Mouse (Mus musculus): ENCODE measurements around the gene Bora.

The Bora gene

DNA sequence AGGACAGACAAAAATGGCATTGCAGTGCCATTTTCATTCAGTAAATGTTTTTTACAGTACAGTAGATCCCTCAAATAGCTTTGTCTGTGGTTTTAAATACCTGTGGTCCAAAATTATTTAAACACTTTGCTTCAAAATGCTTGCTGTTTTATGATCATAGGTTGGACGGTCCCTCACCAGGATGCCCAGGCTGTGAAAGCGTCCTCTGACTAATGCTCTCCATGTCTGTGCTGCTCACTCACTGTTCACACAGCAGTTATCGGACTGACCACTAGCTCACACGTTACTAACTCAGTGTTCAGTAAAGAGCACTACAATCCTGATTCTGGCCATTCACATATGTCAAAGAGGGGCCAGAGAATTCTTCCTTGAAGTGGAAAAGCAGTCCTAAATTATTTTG is 25.1 kb downstream of the Bora start:
- no peak for DNase-seq

DNA sequence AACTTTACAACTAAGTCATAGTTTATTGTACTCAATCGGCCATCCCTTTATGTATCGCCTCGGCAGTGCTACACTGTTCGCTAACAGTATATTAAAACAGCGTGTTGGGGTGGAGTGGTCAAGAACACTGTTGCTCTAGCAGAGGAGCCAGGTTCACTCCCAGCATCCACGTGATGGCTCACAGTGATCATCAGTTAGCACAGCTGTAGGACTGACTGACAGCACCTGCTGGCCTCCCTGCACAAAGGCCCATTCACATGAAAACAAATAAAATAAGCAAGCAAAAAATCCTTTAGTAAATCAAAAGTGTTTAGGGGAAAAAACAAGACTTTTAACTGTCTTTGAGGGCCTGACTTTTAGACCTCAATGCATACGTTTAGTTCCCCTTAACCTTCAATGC is 42.9 kb downstream of the Bora start:
- no peak for DNase-seq

DNA sequence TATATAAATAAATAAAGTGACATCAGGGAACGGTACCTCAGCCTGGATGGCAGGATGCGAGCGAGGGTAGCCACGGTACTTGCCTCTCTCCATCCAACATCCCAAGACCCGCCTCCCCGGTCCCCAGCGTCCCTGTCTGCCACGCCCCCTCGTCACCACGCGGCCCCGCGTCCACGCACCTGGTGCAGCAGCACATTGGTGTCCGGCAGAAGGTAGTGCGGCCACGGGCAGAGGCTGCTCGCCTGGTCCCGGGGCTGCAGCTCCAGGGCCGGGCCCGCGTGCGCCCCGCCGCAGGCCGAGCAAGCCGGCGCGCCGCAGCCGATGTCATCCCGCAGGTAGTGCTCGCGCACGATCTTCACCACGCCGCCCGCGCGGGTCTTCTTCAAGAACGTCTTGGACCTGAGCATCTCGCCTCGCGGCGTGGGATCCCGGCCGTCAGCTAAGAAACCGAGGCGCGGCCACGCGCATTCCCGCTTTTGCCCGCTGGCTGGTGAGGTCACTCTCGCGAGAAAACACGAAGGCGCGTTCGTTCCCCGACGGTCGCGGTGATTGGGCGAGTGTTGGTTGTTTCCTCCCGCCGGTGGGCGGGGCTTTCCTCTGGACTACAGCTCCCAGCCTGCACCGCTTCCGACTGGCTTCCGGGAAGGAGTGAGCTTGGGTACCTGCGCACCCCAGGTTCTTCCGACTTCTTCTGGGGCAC is 53.4 kb downstream of the Bora start, which contains the start of the genes Pibf1 and Dis3:
Pibf1 (plus strand) TSS at position 158 of the 700 bp plus-strand sequence.
Dis3 (minus strand) TSS at position 504 of the 700 bp plus-strand sequence.
- DNase-seq: peak; percentile 99

DNA sequence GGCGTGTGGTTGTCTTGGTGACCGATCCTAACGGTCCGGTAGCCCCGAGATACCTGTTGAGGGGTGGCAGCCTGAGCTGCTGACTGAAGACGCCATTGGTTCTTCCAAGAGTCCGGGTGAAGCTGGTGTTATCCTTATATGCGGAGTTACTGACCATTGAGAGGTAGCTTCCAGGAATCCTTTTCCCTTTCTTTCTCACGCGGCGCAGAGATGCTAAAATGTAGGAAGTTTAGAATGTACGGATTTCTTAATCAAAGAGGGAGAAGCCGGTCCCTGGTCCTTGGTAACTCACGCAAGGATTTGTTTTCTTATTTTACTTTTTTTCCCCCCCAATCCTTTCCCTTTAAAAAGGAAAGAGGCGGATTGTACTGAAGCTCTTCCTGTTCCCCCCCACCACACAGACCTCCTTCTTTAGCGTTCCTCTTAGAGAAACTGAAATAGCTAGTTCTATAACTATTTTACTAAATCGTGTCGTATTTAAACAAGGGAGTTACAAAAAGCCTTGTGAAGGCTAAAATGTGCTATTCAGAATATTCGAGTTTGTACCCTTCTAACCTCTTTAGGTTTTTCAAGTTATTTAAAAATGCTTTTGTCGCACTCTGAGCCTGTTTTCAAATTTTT is 54.1 kb downstream of the Bora start:
- peak; percentile 18 for DNase-seq

DNA sequence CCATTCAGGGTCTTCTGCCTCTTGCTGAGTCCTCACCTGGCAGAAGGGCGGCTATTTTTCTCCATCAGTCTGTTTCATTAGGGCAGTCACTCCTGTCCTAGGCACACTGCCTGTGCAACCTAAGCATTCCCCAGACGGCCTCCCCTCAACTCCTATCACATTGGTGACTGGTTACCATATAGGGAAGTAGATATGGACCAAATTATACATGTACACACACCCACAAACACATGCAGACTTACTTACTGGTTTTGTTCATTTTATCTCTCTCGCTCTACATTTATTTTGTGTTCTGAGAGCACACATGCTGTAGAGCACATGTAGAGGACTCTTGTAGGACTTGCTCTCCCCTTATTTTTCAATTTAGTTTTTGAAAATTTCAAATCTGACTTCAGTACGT is 57.0 kb downstream of the Bora start:
- no peak for DNase-seq

DNA sequence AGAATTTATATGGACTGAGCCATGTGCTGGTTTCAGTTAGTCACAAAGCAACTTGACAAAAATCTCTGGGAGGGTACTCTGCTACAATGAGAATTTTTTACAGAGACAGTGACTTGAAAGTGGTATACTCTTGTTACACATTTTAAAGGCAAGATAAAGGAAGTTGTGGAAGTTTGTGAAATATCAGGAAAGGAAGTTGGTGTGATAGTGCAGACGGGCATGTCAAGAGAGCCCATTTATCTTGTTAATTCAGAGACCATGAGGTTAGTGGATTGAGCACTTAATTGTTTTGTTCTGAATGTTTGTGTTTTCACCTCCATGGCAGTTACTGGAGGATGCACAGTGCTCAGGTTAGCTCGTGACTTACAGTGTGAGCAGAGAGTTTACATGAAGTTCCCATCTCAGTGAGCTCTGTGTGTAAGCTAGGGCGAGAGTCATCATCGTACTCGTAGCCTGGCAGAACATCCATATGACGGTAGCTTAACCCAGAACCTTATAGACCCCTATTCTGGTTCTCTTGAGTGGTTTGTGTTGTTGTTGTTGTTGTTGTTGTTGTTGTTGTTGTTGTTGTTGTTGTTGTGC is 58.6 kb downstream of the Bora start:
- DNase-seq: no peak

DNA sequence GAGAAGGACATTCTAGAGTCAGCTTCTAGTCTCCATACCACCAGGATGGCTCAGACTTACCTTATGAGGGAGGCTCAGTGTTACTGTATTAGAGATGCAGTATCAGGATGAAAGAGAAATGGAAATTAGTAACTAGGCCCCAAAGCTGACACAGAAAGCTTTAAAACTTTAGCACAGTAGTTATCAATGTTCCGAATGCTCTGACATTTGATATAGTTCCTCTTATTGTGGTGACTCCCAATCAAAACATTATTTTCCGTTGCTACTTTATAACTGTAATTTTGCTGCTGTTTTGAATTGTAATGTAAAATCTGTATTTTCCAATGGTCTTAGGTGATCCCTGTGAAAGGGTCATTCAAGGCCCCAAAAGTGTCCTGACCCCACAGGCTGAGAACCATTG is 60.6 kb downstream of the Bora start:
- no peak for DNase-seq

DNA sequence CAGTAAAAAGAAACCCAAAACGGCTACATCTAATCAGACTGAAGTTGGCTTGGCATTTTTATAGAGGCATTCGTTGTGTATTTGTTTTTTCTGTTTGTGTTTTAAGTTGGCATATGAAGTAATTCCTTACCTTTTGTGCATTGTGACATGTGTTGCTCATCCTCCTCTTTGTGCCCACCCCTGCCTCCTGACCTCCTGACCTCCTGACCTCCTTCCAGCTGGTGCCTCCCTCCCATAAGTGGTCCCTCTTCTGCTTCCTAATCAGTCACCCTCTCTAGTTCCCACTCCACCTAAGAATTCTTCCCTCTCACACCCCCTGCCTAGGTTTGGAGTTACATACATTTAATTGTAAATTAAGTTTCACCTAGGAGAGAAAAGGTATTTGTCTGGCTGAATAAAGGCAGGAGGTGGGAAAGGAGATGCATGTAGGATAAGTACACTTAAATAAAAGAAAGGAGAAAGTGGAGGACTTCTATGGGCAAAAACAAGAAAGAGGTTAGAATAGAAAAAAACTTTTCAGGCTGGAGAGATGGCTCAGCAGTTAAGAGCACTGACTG is 61.7 kb downstream of the Bora start:
- DNase-seq: no peak

DNA sequence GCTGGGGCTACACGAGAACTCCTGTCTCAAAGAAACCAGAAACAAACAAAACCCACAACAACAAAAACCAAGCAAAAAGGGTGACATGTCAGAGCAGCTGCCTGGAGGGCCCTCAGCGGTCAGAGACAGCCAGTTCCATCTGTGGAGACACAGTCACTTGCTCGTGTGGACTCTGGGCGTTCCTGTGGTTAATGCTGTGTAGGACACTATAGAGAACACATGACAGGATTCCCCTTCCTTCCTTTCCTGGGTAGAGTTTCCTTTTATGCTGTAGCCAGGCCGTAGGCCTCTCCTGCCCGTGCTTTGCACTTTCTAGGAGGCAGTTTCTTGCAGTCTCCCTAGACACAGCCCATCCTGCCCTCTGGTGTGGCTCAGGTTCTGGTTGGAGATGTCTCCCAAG is 62.7 kb downstream of the Bora start:
- DNase-seq: no peak

DNA sequence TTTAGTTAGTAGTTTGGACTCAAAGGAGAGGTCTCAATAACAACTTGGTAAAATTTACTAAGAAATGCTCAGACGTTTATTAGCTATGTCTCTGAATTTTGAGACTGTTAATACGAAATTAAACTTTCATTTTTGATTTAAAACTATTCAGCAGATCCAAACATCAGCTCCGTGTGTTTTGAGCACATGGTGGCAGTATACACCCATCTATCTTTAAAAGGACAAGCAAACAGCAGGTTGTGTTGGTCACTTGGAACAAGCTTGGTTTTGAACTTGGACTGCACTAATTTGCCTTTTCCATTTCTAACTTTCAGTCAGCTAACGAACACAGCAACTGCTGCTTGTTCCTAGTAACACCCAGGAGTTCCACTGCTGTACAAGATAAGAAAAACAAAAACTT is 71.6 kb downstream of the Bora start:
- peak; percentile 8 for DNase-seq

DNA sequence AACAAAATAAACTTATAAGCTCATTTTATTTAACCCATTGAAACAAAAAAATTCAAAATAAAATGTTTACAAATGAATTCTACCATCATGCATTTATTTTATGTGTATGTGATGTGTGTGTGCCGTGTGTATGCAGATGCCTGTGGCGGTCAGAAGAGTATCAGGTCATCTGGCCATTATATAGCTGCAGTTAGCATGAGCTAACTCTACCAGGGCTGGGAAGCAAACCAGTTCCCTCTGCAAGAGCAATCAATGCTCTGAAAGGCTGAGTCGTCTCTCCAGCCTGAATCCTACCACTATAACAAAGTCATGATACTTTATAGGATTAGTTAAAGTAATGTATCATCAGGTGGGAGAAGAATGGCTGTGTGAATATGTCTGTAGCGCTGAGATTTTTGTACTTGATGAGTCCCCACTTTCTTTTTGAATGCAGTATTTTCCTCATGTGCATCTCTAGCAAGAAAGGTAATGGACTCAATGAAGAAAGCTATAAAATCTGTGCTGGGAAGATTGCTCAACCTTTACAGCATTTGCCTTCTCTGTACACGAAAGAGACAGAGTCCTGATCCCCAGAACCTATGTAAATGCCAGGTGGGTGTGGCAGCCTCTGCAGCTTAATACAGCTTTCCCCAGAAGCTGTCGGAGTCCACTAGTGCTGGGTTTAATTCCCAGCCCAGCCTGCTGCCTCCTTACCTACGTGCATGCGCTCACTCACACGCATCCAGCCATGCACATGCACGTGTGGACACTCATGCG is 75.7 kb downstream of the Bora start:
- no peak for DNase-seq

DNA sequence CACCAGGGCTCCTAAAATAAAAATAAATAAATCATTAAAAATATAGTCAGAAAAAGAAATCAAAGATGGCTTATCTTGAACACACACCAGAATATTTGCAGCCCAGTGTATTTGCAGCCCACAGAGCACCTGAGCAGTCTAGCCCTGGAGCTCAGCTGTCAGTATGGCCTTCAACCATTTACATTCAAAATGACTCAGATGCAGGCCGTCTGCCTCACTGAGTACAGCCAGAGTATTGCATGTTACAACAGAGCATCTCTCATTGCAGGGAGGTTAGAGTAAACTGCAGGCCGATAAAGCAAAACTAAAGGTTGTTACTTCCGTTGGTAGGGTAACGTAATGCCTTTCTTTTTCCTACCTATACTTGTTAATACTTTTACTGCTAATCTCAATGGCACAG is 78.1 kb downstream of the Bora start:
- no peak for DNase-seq

All from lung, postnatal 36 days (tissue).